Mouse (Mus musculus) fat pad, adult 2 months (tissue): Measurements from ENCODE around the gene Pnmal1.

Experiments
- DNase-seq: peaks from one replicate; pipeline ENCODE4 v3.0.0-alpha.2; 2011; ENCODE audit warnings: low read depth, low spot score; ENCODE audit errors: extremely low read depth

The Pnmal1 gene

DNA sequence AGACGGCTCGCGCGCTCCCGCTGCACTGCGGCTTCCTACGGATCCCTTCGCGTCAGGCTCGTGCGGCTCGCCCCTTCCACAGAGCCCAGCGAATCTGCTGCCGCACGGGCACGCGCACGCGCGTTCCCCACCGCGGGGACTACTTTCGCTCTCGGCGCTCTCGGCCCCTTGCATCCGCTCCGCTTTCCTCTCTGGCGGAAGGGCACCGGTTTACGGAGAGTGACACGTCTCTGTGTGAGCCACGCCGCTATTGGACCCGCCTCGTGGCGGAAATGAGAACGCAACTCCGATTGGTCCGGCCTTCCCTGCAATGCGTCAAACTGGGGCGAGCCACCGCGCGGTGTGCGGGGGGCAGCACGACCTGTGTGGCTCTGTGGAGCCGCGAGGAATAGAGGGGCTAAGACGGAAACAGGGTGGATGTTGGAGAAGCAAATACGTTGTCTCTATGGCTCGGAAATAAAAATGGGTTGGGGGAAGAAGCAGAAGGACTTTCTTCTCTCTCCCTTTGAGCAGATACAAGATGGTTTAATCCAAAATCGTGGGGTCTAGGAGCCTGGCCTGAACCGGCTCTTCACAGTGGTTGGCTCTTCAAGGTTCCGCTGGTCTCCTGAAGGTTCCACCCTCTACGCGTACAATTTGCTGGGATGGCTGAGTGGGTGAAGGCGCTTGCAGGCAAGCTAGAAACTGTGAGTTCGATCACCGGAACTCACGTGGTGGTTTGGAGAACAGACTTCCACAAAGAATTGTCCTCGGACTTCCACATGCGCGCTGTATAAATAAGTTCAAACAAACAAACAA is 35.2 kb upstream of the Pnmal1 start, which contains the start of gene Calm3:
Gene Calm3, minus strand, starts transcription at position 78 of the 798 bp plus-strand sequence.
- peak; percentile 91 for DNase-seq

DNA sequence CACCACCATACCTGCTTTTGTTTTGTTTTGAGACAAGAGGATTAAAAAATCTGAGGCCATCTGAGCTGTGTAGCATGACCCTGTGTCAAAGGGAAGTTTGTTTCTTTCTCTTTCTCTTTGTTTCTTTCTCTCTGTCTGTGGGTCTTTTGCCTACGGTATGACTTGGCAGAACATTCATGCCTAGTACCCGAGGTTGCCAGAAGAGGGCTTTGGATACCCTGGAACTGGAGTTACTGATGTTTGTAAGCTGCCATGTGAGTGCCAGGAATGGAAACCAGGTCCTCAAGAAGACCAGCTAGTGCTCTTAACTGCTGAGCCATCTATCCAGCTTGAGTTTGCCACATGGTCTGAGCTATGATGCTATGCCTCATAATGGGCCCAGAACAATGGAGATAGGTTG is 31.1 kb upstream of the Pnmal1 start:
- no peak for DNase-seq

DNA sequence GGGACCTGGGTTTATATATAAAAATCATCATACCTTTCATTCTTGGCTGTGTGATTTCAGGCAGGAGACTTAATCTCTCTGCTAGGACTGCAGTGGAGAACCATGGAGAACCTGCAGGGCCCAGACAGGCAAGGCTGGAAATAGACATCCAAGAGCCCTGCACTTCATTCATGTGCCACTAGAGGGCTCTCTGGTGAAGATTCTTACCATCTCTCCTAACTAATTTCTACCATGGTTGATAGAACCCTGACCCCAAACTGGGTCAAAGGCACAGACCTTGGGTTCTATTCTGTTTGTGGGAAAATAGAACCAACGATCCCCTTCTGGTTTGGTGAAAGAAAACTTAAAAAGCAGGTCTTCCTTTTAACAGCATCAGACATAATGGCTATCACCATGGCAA is 28.6 kb upstream of the Pnmal1 start:
- DNase-seq: no peak

DNA sequence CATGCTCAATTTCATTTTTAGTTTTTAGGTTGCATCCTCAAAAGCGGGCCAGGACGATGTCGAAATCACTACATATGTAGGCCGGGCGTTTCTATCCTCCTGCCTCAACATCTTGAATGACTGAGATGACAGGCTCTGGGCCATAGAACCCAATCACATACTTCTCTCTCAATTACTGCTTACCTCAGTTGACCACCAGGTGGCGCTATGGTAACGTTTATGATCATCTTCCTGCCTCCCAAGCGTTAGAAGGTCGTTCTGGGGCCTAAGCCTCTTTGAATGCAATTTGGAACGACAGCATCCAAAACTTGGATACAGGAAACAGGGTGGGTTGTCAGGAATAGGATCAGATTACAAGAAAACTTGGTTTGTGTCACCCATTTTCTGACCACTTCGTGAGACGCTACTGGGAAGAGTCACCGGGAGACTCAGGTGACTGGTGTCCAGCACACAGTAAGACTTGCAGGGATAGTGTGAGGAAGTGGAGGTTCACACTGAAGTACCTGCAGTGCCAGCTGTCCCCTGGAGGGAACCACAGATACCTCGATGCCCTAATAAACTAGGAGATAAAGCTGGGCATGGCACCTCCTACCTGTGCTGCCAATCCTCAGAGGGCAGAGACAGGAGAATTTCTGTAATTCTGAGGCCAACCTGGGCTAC is 27.4 kb upstream of the Pnmal1 start:
- no peak for DNase-seq

DNA sequence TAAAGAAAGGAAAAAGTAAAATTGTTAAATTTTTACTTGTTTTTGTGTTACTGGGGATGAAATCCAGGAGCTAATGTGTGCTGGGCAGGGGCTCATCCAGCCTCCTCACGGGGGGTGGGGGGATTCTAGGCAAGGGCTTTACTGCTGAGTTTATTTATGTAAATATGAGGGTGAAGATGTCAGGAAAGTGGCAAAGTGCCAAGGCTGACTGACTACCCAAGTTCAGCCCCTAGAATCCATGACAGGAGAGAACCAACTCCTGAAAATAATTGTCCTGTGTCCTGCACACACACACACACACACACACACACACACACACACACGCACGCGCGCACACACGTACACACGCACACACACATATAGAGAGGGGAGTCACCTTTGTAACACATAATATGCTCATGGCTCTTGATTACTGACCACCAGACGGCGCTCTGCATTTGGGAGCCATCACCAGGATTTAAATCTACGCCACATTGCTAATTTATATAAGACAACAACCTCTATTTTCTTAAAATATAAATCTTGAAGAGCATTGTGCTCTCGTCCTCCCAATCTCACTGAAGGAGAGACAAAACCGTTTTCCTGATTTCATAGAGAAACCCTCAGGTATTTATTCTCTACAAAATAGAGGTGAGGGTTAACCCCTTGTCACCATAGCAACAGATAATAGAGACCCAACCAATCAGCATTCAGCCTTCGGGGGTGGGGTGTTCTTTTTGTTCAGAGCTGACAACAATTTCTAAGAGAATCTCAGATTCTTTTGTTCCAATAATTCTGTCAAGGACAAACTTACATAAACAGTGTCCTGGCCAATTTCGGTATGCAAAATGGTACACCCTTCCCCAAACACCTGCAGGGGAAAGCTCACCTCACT is 26.5 kb upstream of the Pnmal1 start:
- no peak for DNase-seq

DNA sequence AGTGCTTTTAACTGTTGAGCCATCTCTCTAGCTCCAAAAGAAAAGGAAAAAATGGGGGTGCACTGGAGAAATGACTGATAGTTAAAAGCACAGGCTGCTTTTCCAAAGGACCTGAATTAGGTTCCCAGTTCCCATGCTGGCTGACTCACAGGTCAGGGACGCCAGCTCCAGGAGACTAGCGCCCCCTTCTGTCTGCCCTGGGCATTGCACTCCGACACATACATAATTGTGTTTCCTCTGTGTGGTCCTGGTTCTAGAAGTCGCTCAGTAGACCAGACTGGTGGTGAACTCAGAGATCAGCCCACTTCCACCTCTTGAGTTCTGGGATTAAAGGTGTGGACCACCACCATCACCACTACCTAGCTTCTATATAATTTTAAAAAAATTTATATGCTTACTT is 22.2 kb upstream of the Pnmal1 start:
- DNase-seq: no peak

DNA sequence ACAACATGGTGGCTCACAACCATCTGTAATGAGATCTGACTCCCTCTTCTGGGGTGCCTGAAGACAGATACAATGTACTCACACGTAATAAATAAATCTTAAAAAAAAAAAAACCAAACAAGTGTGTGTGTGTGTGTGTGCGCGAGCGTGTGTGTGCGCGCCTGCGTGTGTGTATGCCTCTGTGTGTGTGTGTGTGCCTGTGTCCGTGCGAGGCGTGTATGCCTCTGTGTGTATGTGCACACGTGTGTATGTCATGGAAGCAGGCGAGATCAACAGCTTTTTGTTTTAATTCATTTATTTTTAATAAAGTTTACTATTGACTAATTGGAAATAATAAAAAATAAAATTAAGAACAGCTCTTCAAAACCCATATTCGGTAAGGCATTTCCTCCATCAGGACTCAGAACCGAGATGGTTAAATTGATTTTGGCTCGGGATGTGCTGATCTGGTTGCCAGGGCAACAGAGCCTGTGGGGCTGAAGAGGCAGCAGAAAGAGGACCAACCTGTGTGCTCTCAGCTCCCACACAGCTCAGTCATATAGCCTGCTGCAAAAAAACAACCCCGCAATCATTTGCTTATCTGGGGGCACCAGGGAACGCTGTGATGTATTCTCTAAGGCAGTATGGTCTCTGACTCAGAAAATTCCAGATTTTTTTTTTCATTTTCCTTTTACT is 21.2 kb upstream of the Pnmal1 start:
- no peak for DNase-seq

DNA sequence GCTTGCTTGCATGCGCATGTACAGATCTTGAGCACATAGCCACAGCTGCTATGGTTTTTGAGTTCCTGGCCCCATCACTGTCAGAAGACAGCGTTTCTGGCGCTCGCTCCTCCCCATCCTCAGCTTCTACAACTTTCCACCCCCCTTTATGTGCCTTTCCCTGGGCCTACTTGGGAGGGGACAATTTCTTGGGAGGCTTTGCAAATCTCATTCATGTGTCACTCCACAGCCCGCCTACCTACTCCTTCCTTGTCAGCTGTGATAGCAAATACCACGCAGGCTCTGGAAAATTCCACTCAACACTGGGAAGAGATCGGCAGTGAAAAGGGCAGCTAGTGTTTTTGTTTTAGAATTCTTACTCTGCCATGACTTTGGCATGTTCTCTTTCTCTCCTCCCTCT is 19.2 kb upstream of the Pnmal1 start:
- DNase-seq: no peak

DNA sequence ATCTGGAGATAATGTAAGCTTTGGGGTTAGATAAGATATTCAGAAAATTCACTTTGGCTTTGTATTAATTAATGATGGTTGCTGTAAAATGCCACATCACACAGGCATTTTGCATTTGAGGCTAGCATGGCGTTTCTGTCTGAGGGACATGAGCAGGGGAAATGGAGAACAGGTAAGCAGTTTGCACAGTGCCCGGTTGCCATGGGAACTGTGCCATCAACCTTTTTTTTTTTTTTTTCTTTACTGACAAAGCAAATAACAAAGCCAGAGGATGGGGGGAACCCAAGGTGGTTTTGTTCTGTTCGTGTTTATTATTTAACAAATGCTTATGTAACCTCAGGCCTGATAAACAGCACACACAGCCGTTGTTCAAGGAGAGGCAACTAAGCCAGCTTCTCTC is 16.6 kb upstream of the Pnmal1 start:
- no peak for DNase-seq

DNA sequence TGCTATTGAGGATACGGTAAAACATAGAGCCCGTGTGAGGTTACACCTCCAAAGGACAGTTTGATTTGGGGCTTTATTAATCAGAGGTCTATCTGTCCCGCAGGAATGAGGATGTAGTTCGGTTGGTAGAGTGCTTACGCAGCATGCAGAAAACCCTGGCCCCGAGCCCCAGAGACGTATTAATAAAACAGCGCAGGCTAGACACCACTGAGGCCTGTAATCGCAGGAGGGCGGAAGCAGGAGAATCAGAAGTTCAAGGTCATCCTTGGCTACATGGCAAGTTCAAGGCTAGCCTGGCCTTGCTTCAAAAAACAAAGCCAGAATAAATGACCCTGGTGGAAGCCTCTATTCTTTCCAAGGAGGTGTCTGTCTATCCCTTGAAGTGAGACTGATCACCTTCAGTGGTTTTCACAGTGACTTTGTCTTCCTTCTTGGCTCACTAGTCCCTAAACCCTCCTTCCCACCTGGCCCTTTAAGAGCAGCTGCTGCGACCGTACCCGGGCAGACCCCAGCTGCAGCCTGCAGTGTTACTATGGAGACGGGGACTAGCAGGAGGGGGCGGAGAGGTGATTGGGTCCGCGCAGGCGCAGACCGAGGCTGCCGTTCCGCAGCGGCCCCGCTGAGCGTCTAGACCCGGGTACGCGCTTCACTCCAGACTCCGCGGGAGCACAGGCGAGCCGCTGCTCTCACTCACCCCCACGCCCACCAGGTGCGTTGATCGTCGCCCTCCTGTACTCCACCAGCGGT is 15.2 kb upstream of the Pnmal1 start, which contains the start of gene Pnmal2:
Gene Pnmal2, plus strand, starts transcription at position 622 of the 747 bp plus-strand sequence.
- DNase-seq: no peak

DNA sequence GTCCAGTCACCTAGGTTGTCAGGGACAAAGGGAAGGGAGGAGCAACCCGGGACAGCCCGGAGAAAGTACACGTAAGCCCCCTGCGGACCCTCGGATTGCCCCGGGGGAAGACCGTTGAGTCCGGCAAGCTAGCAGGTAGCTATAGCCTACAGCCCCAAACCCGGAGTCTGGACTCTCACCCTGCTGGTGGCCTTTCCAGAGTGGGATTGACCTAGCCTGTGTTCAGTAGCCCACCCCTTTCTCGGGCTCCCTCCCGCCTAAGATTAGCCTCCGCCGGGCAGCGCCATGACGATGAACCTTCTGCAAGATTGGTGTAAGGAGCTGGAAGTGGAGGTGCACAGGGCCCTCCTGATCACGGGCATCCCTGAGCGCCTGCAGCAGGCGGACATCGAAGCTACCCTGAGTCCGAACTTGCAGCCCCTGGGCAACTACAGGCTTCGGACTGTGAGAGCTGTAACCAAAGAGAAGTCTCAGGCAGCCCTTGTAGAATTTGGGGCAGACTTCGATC is 14.6 kb upstream of the Pnmal1 start:
- DNase-seq: no peak

DNA sequence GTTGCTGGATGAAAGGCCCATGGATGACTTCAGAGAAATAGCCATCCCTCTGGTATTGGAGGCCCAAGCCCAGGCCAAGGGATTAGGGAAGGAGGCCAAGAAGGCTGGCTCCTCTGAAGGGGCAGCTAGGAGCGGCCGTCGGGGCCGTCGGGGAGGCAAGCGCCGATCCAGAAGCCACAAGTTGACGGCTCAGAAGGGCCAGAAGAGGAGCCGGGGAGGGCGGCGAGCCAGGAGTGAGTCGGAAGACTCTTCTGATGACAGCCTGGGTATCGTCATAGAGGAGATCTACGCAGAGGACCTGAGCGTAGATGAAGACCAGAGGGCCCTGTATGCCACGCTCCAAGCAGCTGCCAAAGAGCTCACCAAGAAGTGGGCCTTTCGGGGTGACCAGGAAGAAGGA is 14.1 kb upstream of the Pnmal1 start:
- no peak for DNase-seq

DNA sequence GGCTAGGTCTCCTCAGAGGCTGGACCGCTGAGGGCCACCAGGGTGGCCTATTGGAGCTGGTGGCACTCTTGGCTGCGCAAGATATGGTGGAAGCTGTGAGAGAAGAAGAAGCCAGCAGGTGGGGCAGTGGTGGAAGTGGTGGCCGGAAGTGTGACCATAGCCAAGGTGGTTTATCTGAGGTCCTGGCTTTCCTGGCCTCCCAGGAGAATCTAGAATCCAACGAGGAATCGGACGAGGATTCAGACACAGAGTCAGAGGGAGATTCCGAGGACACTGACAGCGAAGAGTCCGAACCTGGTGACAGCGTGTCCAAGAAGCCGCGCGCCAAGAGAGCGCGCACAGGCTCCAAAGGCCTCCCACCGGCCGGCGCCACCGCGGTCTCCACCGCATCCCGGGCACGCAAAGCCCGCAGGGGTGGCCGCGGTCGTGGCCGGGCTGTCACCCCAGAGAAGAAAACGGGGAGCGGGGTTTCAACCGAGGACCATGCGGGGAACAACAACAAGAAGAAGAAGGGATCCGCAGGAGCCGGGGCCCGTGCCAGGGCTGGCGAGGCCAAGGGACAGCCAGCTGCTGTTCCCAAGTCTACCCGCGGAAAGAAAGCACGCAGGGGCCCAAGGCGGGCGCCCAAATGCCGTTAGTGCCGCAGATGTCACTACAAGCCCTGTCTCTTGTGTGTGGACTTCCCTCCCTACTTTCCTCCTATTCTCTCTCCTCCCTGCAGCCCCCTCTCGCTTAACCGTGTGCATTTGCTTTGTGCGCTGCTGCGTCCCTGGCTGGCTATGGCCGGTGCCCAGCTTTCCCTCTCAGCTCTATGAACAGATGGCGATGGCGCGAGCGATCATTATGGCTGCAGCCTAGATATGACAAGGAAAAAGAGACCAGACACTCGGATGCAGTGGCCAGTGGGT is 12.8 kb upstream of the Pnmal1 start:
- DNase-seq: no peak

DNA sequence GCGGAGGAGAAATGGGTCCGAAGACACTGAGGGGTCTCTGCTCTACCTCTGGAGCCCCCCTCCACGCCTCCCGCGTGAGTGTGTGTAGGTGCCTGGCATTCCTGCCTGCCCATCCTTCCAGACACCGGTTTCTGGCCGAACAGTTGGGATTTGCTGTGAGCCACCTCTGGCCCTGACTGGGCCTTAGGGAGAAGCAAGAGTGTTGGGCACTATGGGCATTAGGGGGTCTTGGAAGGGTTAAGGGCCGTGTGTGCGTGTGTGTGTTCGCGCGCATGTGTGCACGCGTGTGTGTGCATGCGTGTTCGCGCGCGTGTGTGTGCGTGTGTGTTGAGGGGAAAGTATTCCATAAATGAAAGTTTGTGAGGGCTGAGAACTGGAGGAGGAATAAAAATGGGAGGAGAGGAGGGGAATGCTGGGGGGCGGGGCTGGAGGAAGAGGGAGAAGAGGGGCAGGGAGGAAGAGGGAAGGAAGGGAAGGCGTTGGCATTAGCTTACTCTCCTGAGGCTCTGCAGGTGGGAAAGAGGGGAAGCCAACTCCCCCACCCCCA is 12.1 kb upstream of the Pnmal1 start:
- no peak for DNase-seq

DNA sequence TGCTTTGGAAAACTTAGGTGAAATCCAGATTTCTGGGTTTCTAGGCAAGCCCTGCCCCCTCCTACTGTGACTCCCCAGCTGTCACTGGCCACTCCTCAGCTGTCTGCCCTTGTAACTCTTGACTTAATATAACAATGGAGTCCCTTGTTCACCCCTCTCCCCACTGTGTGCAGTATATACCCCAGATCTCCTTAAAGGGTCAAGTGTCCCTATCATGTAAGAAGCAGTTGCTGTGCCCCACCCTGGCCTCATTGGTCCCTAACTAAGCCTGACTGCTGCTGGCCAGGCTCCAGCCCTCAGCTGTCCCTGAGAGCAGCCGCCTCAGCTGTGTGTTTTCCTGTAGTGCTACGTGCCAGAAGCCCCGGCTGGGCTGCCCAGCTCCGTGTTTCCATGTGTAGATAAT is 11.5 kb upstream of the Pnmal1 start:
- no peak for DNase-seq

DNA sequence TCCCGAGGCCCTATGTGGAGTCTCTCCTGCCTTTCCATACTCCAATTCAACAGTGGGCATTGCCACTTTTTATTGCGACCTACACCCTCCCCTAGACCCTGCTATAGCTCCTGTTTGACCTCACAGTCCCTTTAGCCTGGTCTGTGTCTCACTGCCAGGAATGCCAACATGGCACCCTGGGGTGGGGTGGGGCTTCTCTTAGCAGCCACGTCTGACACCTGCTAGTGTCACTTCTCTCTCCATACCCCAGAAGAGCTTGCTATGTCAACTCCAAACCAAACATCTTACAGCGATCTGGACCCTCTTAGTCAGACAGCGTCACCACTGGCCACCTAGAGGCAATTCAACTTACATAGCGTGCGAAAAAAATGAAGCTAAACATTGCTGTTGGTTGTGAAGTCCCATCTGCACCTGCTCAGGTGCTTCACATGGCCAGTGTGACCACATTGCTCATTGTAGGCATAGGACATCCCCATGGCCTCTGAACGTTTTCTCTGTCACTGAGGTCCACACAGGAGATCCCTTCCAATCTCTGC is 10.5 kb upstream of the Pnmal1 start:
- DNase-seq: no peak

DNA sequence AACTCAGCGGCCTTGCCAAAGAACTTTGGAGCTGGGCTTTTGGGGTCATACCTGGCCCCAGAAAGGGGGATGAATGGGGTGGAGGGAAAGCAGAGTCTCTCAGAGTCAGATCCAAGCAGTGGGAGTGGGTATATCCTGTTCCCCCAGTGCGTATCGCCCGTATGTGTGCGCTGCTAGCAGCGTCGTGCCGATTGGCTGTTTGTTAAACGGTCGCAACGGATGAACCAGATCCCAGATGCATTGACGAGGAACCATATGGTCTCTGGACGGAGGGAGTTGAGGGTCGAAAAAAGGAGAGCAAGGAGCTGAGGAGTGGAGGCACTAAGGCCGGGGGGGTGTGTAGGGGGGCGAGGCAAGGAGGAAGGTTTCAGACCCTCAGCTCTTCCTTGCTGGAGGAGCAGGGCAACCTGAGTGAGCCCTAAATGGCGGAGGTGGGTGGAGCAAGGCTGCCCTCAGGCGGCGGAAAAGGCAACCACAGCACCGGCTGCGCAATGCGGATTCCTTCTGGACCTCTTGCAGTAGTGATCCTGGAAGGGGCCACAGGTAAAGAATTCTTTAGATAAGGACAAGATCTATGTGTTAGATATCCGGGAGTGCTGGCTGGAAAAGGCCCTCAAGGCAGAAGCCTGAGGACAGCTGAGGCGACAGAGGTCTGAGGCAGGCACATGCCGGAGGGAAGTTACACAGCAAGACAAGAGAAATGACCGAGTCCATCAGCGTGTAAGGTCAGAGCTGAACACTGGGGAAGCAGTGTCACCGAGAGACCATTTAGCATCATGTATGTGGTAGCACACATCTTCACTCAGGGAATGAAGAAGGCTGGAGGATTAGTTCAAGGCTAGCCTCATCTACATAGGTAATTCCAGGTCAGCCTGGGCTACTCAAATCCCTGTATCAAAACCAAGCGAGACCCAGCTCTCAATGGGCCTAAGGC is 9.3 kb upstream of the Pnmal1 start:
- no peak for DNase-seq
